Mouse (Mus musculus) liver, adult 2 months (tissue): Measurements from ENCODE around the gene H60b. TPM values are rescaled to one million over a fixed set of nuclear protein-coding genes. Genes with fewer than 3 reads are reported as not detected.

Source experiments
- DNase-seq: peaks from one replicate; pipeline ENCODE4 v3.0.0-alpha.2; 2011; ENCODE audit warnings: low read depth, low spot score; ENCODE audit errors: extremely low read depth
- H3K27ac ChIP-seq: fragments of 200-500 bp; replicated peaks from 2 replicates; pipeline ENCODE4 v1.5.1; 2012; ENCODE audit warnings: low read depth, mild to moderate bottlenecking, control low read depth, inconsistent platforms, low read length; ENCODE audit not compliant: insufficient read depth
- H3K27me3 ChIP-seq: fragments of 200-500 bp; 2 replicates; pipeline ENCODE4 v1.6.1; 2012; ENCODE audit warnings: mild to moderate bottlenecking, moderate library complexity, low read length, inconsistent platforms; ENCODE audit not compliant: control insufficient read depth, insufficient read depth
- H3K36me3 ChIP-seq: fragments of 200-500 bp; 2 replicates; pipeline ENCODE4 v1.6.1; 2012; ENCODE audit warnings: low read length, inconsistent platforms; ENCODE audit not compliant: control insufficient read depth, insufficient read depth
- H3K4me1 ChIP-seq: fragments of 200-500 bp; 2 replicates; pipeline ENCODE4 v1.6.1; 2011; ENCODE audit warnings: low read length; ENCODE audit not compliant: control insufficient read depth, insufficient read depth
- H3K4me3 ChIP-seq: fragments of 200-500 bp; 2 replicates; pipeline ENCODE4 v1.5.1; 2011; ENCODE audit warnings: low read depth, mild to moderate bottlenecking, control low read depth, low read length, moderate library complexity; ENCODE audit not compliant: insufficient read depth
- H3K79me2 ChIP-seq: fragments of 200-500 bp; 2 replicates; pipeline ENCODE4 v1.6.1; 2012; ENCODE audit warnings: inconsistent platforms, mild to moderate bottlenecking, low read length, moderate library complexity; ENCODE audit not compliant: control insufficient read depth, insufficient read depth
- H3K9ac ChIP-seq: fragments of 200-500 bp; 2 replicates; pipeline ENCODE4 v1.6.1; 2012; ENCODE audit warnings: low read depth, mild to moderate bottlenecking, control low read depth, inconsistent platforms, low read length
- CTCF ChIP-seq: fragments of 200-500 bp; IDR thresholded peaks from 2 replicates; pipeline ENCODE4 v1.5.1; 2011; ENCODE audit warnings: low read depth, low read length, control low read depth
- POLR2A ChIP-seq: fragments of 200-500 bp; IDR thresholded peaks from 2 replicates; pipeline ENCODE4 v1.6.1; 2011; ENCODE audit warnings: low read length, control low read depth; ENCODE audit not compliant: insufficient read depth; ENCODE audit errors: extremely low read depth
- WGBS: fragments of 180-500 bp; shearing (Covaris S2); methylation state at CpG from one replicate; pipeline ENCODE4 v1.1.7; 2018; 5-methylcytosine and 5-hydroxymethylcytosine counted together
- polyA plus RNA-seq: library from polyadenylated mRNA; depleted of rRNA; stranded (reverse); fragments of >200 nt; gene quantifications from 2 replicates; pipeline ENCODE4 v1.2.3, GENCODE M21; 2012
- total RNA-seq: library from RNA; depleted of rRNA; stranded (reverse); fragments of >200 nt; gene quantifications from 2 replicates; pipeline ENCODE4 v1.2.3, GENCODE M21; 2014

H60b gene
- total and polyA plus RNA-seq, 2 experiments, result 0.09 TPM; not detected in 1

GRCm38 (mm10) chr10:22297766-22298461 lies 139.5 kb downstream of the H60b start:
- H3K4me1 ChIP-seq, result no peaks in the 10 kb centered on the region
- no peaks in the 10 kb centered on the region for H3K79me2 ChIP-seq
- WGBS, result 49% methylated on average over 8 of the region's 8 CpGs
- DNase-seq, result no peak
- H3K27me3 ChIP-seq, result no peaks in the 10 kb centered on the region
- no peak overlapping the region for H3K4me3 ChIP-seq
- TF ChIP-seq POLR2A, result no peak
- no peak for TF ChIP-seq CTCF
- H3K9ac ChIP-seq, result no peak overlapping the region
- H3K36me3 ChIP-seq, result no peaks in the 10 kb centered on the region
- no peak overlapping the region for H3K27ac ChIP-seq

DNA sequence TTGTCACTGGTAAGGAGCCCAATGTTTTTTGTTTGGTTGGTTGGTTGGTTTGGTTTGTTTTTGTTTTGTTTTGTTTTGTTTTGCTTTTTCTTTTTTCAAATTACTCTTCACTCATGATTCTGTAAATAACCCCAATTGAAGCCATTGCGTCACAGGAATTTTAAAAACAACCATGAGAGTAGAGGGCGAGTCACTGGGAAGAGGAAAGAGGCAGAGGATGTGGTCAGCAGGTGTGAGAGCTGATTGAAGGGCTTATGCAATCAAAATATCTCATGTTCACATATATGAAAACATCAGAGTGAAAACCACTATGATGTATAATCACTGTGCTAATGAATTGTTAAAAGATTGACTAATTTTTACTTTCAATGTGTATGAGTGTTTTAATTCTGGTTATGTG lies 140.9 kb downstream of the H60b start:
- H3K27me3 ChIP-seq, result no peaks in the 10 kb centered on the region
- no peaks in the 10 kb centered on the region for H3K4me1 ChIP-seq
- no peak overlapping the region for H3K9ac ChIP-seq
- WGBS, result 77% methylated on average over 2 of the region's 2 CpGs
- TF ChIP-seq CTCF (no peak), POLR2A (no peak)
- H3K27ac ChIP-seq, result no peak overlapping the region
- no peaks in the 10 kb centered on the region for H3K79me2 ChIP-seq
- H3K4me3 ChIP-seq, result no peak overlapping the region
- peak; percentile 8 for DNase-seq
- H3K36me3 ChIP-seq, result no peaks in the 10 kb centered on the region

DNA sequence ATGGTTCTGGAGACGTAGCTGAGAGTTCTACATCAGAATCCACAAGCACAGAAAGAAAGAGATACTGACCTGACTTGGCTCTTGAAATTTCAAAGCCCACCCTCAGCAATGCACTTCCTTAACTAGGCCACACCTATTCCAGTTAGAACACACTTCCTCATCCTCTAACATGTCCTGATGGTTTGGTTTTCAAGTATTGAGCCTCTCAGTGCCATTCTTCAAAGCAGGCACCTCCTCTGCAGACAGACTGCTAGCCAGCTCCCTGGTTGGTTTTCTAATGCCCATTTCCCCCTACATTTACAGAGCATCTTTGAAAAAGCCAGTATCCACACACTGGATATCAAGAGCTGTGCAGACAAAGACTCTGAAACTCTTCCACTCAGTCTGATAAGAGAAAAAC lies 143.3 kb downstream of the H60b start:
- no peaks in the 10 kb centered on the region for H3K4me1 ChIP-seq
- H3K36me3 ChIP-seq, result no peaks in the 10 kb centered on the region
- no peak overlapping the region for H3K27ac ChIP-seq
- DNase-seq, result peak; percentile 21
- no peak overlapping the region for H3K9ac ChIP-seq
- H3K27me3 ChIP-seq, result no peaks in the 10 kb centered on the region
- no peak for TF ChIP-seq POLR2A
- peak overlapping the region; percentile 12; the same call in 1 of the 2 replicates for H3K4me3 ChIP-seq
- no peaks in the 10 kb centered on the region for H3K79me2 ChIP-seq
- WGBS, result 77% methylated on average over 1 of the region's 1 CpGs

DNA sequence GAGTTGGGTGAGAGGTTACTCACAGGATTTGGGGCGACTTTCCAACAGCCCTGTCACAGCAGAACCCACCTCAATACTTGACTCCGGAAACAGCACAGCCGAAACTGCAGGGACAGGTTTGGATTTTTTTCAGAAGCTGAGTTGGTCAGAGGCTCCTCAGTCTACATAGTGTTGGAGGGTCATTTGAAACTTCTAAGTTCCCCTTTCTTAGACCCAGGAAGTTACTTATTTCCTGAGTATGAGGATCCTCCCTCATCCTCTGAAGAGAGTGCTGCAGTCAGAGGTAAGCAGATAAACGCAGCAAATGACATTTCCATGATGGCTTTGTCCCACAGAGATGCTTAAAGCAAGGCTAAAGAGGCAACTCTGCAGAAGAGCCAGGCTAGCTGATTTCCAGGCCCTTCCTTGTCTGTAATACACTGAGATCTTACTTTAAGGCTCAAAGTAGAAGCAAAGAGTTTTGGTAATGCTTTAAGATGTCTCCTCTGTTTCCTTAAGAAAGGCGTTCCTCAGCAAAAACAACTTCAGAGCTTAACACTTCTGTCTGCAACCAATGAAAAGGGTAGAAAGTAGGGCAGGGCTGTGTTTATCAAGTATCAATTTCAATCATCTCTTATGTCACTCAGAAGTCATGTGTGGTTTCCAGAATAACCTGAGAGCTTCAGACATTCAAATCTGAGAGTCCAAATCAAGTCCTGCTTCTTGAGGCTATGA lies 144.1 kb downstream of the H60b start:
- Histone ChIP-seq H3K9ac (no peak overlapping the region), H3K27me3 (no peaks in the 10 kb centered on the region), H3K4me1 (no peaks in the 10 kb centered on the region), H3K36me3 (no peaks in the 10 kb centered on the region), H3K79me2 (no peaks in the 10 kb centered on the region), H3K27ac (0 out of 2 replicates have a peak overlapping the region, but pooled peaks have one; percentile 52), H3K4me3 (peak overlapping the region; percentile 42; the same call in 1 of the 2 replicates)
- 69% methylated on average over 5 of the region's 5 CpGs for WGBS
- TF ChIP-seq POLR2A (no peak), CTCF (no peak)
- peak; percentile 26 for DNase-seq

GRCm38 (mm10) chr10:22303736-22304135 lies 145.3 kb downstream of the H60b start:
- no peak for DNase-seq
- 87% methylated on average over 6 of the region's 6 CpGs for WGBS
- no peaks in the 10 kb centered on the region for H3K36me3 ChIP-seq
- no peaks in the 10 kb centered on the region for H3K79me2 ChIP-seq
- TF ChIP-seq POLR2A, result no peak
- TF ChIP-seq CTCF, result no peak
- H3K4me3 ChIP-seq, result no peak overlapping the region
- H3K9ac ChIP-seq, result no peak overlapping the region
- H3K27ac ChIP-seq, result no peak overlapping the region
- no peaks in the 10 kb centered on the region for H3K27me3 ChIP-seq
- no peaks in the 10 kb centered on the region for H3K4me1 ChIP-seq

- no peaks in the 10 kb centered on the region for H3K4me1 ChIP-seq
- no peak for DNase-seq
- H3K27me3 ChIP-seq, result no peaks in the 10 kb centered on the region
- H3K36me3 ChIP-seq, result no peaks in the 10 kb centered on the region
- no peak for TF ChIP-seq CTCF
- TF ChIP-seq POLR2A, result no peak
- H3K9ac ChIP-seq, result no peak overlapping the region
- H3K27ac ChIP-seq, result no peak overlapping the region
- H3K4me3 ChIP-seq, result no peak overlapping the region
- H3K79me2 ChIP-seq, result no peaks in the 10 kb centered on the region
- WGBS, result 88% methylated on average over 4 of the region's 4 CpGs
These were observed 147.4 kb downstream of the H60b start for GRCm38 (mm10) chr10:22305801-22306200.
